Mouse (Mus musculus) kidney, postnatal 36 days (tissue): ENCODE results near the gene Spib.

Experiments
- DNase-seq, 2 experiments: peaks; one replicate each; pipeline ENCODE4 v3.0.0; 2021 to 2022; ENCODE audit warnings: mixed read lengths in 2 of 2

Gene Spib

GRCm38 (mm10) chr7:44484841-44485571, 46.9 kb downstream of the Spib start:
- DNase-seq, result peak; percentile 70 to 85

GRCm38 (mm10) chr7:44484109-44484508, 47.8 kb downstream of the Spib start:
- no peak for DNase-seq

DNA sequence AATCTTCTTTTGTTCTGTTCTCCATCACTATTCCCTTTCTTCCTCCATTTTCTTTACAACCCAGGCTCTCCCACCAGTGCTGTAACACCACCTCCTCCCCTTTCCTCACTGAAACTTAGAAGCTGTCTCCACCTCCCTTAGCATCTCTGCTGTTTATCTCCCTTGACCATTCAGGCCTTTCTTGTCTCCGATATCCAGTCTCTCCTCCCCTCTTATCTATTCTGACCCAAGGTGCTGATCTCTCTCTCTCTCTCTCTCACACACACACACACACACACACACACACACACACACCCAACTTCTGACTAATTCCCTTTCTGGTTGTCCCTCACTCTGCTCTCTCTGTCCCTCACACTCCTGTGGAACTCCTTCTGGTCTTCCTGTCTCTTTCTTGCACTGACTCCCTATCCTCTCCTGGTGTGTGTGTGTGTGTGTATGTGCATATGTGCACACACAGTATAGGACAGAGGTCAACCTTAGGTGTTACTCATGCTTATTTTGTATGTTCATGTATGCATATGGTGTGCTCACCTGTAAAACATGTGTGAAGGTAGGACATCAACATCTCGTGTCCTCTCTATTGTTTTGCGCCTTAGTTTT, 48.9 kb downstream of the Spib start:
- DNase-seq, result no peak
